Mouse (Mus musculus) mouse embryonic stem cell (cell line): ENCODE data around the gene Sdk2.

ENCODE experiments used
- in situ Hi-C, 2 experiments: fragments of 300-500 bp; cut with MboI; formaldehyde crosslinking; loops; 1 replicate in 1 of 2; 3 replicates in 1 of 2; pipeline ENCODE4 v1.14.3; 2019 to 2020; ENCODE audit warnings: low sequenced_read_pairs in 2 of 2, low pct_unique_long_range_greater_than_20kb in 1 of 2, mixed read lengths in 1 of 2; ENCODE audit not compliant: unreplicated experiment in 1 of 2

Sdk2 gene

DNA sequence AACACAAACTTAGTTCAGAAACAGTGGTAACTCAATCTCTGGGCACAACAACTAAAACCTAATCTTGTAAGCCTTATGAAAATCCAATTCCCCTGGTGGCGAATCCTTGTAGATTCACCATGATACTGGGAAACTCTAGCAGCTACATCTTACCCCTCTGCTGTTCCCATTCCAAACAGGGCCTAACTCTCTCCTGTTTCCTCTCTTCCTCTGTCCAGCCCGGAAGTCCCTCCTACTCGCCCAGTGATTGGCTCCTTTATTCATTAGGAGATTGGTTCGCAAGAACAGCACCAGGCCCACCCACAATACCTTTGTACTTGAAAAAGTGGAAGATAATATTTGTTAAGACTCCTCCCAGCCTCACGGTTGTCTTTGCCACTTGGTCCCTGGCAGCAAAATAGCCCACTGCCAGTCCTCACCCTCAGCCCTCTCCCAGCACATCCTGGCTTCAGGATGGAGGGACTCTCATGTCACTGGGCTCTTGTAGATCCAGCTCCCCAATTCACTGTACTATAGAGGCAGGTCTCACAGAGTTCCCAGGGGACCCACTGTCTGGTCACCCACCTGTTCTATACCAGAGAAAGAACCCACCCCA lies 178.6 kb downstream of the Sdk2 start:
- in situ Hi-C loops: no loop called here

DNA sequence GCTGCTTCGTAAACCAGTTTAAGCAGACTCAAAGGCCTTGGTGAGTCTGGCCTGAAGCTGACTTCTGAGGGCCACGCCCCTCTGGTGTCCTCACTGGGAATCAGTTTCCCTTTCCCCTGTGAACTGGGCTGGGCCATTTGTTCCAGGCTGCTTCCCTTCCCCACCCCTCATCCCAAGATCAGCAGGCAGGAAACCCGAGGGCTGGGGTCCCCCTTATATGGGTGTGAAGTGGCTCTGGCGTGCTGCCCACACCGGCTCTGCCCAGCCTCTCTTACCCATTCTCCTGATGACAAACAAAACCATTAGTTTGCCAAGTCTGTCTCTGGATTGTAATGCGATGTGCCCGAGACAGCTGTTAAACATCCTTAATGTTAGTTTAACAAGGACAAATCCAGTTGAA lies 180.5 kb downstream of the Sdk2 start:
- in situ Hi-C loops: no loop called here

GRCm38 (mm10) chr11:113884962-113885361 lies 181.9 kb downstream of the Sdk2 start:
- in situ Hi-C loops: no loop called here

- in situ Hi-C loops: no loop called here
Measured at GRCm38 (mm10) chr11:113883031-113883430, 183.8 kb downstream of the Sdk2 start.

- in situ Hi-C loops: no loop called here
Measured at GRCm38 (mm10) chr11:113881864-113882263, 185.0 kb downstream of the Sdk2 start.

GRCm38 (mm10) chr11:113867066-113867465 lies 199.8 kb downstream of the Sdk2 start:
- in situ Hi-C loops: loop anchor here in 1 of 2 experiments (25.0 kb wide), 1 partner anchor 770 kb away; no protein-coding TSS in a partner anchor

GRCm38 (mm10) chr11:113865627-113866026 lies 201.2 kb downstream of the Sdk2 start:
- in situ Hi-C loops: loop anchor here in 1 of 2 experiments (25.0 kb wide), 1 partner anchor 772 kb away; no protein-coding TSS in a partner anchor

GRCm38 (mm10) chr11:113863408-113863807 lies 203.4 kb downstream of the Sdk2 start:
- in situ Hi-C loops: loop anchor here in 1 of 2 experiments (25.0 kb wide), 1 partner anchor 774 kb away; no protein-coding TSS in a partner anchor

DNA sequence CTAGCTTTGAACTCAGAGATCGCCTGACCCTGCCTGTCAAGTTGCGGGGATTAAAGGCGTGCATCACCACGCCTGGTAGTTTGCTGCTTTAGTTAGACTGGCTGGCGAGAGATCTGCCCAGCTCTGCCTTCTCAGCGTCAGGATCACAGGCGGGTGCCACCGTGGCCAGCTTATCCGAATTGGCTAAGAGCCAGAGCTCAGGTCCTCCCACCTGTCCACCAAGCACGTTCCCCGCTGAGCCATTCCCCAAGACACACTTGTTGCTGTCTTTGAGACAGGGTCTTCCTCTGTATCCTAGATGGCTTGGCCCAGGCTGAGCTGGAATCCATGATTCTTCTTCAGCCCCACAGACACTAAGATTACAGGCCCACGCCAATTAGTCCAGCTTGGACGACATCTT lies 211.2 kb downstream of the Sdk2 start:
- in situ Hi-C loops: loop anchor here in 1 of 2 experiments (25.0 kb wide), 1 partner anchor 782 kb away; no protein-coding TSS in a partner anchor

GRCm38 (mm10) chr11:113851750-113852149 lies 215.1 kb downstream of the Sdk2 start:
- in situ Hi-C loops: loop anchor here in 1 of 2 experiments (25.0 kb wide), 1 partner anchor 786 kb away; no protein-coding TSS in a partner anchor

GRCm38 (mm10) chr11:113849322-113849721 lies 217.5 kb downstream of the Sdk2 start:
- in situ Hi-C loops: no loop called here

DNA sequence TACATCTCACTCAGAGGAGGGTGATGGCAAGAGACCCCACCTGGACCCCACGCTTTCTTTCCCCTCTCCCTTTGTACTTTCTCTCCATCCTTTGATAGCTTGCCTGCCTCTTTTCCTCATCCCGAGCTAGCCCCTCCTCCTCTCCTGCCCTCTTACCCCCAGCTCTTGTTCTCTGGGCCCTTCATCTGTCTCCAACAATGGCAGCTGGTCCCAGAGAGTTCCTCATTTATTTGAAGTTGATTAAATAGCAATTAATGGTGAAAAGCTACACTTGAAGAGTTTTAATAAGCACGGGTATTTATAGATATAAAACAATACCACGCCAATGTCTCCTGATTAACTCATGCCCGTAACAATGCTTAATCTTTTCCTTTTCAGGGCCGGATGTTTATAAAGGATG lies 222.9 kb downstream of the Sdk2 start:
- in situ Hi-C loops: no loop called here

GRCm38 (mm10) chr11:113842879-113843278 lies 224.0 kb downstream of the Sdk2 start:
- in situ Hi-C loops: no loop called here

- in situ Hi-C loops: no loop called here
Measured at GRCm38 (mm10) chr11:113831608-113832007, 235.2 kb downstream of the Sdk2 start.

GRCm38 (mm10) chr11:113828081-113828554 lies 238.7 kb downstream of the Sdk2 start:
- in situ Hi-C loops: no loop called here

- in situ Hi-C loops: loop anchor here in 1 of 2 experiments (25.0 kb wide), 1 partner anchor 633 kb away; no protein-coding TSS in a partner anchor
Measured at GRCm38 (mm10) chr11:113820005-113820404, 246.8 kb downstream of the Sdk2 start.

DNA sequence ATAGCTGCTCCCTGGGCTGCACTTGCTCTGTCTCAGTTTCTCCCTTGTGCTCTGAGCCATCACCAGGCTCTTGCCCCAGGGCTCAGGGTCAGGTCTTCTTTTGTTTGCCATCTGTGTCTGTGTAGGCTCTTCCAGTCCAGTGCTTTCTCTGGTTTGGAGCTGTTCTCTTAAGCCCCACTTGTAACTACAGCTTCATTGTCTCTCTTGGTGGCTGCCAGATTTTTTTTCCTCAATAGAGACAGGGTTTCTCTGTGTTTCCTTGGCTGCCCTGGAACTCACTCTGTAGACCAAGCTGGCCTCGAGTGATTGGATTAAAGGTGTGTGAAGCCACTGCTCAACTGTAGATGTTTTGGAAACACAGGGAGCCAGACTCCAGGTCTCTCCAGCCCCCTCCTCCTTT lies 247.8 kb downstream of the Sdk2 start:
- in situ Hi-C loops: loop anchor here in 1 of 2 experiments (10.0 to 25.0 kb wide), 2 partner anchors 174 to 632 kb away; partner anchors contain the start of gene Cog1

GRCm38 (mm10) chr11:113816971-113817548 lies 249.8 kb downstream of the Sdk2 start:
- in situ Hi-C loops: loop anchor here in 1 of 2 experiments (10.0 to 25.0 kb wide), 2 partner anchors 172 to 630 kb away; partner anchors contain the start of gene Cog1

- in situ Hi-C loops: loop anchor here in 1 of 2 experiments (10.0 to 25.0 kb wide), 2 partner anchors 172 to 629 kb away; partner anchors contain the start of gene Cog1
Measured at GRCm38 (mm10) chr11:113816439-113816838, 250.4 kb downstream of the Sdk2 start.
